Mouse (Mus musculus) natural killer cell, adult 2 months (primary cell): ENCODE results near the gene Dram1.

Experiments
- DNase-seq, 2 experiments: peaks; one replicate each; pipeline ENCODE4 v3.0.0; 2022; ENCODE audit warnings: low spot score in 2 of 2

Gene Dram1

DNA sequence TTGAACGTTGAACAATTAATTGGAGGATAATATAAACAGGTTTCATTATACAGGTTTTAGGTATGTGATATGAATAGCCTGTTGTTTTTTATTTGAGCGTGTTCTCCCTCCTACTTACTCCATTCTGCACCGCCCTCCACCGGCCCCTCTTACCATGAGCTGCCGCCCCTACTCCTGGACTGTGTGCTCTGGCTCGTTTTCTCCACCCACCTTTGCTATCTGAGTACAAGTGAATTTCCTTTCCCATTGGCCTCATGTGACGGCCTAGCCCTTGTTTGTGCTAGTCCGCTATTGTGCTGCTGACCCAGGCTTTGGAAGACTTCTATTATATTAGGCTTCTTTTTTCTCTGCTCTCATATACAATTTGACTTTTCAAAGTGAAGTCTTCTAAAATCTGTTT, 91.6 kb downstream of the Dram1 start:
- no peak for DNase-seq

- no peak for DNase-seq
Observed at GRCm38 (mm10) chr10:88284343-88284990, 94.4 kb downstream of the Dram1 start.

- DNase-seq: no peak
Observed at GRCm38 (mm10) chr10:88281699-88282098, 97.2 kb downstream of the Dram1 start.

DNA sequence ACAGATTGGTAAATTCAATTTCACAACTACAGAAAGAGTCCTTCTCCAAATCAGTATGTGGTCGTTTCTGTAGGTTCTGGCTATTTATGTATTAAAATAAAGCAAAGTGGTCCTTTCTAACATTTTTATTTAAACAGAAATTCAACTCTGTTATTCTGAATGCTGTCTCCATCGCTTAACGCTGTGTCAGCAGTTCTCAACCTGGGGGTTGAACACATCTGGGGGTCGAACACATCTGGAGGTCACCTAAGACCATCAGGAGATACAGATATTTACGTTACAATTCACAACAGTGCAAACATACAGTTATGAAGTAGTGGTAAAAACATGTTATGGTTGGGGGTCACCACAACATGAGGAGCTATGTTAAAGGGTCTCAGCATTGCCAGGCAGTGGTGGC, 104.8 kb downstream of the Dram1 start:
- no peak for DNase-seq
